Mouse (Mus musculus) gastrocnemius, postnatal 25 days (tissue): ENCODE data around the gene Vmn1r176. TPM values are rescaled to one million over a fixed set of nuclear protein-coding genes. Genes with fewer than 3 reads are reported as not detected.
"Not testable (repeated sequence)": the region's sequence is repeated elsewhere in the genome, so short reads cannot be mapped to it uniquely, and the experiment has no call there.

ENCODE experiments used
- DNase-seq: peaks from one replicate; pipeline ENCODE4 v3.0.0; 2022
- long read RNA-seq, 2 experiments: library from polyadenylated mRNA; stranded (forward); transcript quantifications; one replicate each; pipeline ENCODE4 v2.0.0; 2021
- total RNA-seq, 2 experiments: library from RNA; stranded (reverse); gene quantifications; 1 replicate in 1 of 2; 2 replicates in 1 of 2; pipeline ENCODE4 v1.2.3; 2021

Gene Vmn1r176
- not detected for total RNA-seq
- long read RNA-seq, experiment 1, result 0 reads
- long read RNA-seq, experiment 2, result 0 reads

DNA sequence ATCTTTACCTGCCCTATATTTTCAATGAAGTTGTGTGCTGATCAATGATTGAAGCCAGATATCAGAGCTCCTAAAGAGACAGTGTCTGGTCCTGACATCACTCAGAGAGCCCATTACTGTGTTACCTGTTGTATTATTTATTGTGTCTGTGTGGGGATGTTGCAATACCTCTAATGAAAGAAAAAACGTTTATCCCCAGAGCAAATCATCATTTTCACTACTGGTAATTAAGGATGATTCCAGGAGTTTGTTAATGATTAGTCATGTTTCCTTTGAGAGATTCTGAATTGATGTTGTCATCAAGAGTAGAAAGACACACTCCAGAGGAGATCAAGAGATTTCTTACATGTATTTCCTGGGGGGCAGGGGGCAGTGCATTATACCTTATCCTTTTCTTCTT is at the start of gene Vmn1r176:
Gene Vmn1r176, minus strand, starts transcription at position 101 of the 400 bp plus-strand sequence.
- DNase-seq, result not testable (repeated sequence)

DNA sequence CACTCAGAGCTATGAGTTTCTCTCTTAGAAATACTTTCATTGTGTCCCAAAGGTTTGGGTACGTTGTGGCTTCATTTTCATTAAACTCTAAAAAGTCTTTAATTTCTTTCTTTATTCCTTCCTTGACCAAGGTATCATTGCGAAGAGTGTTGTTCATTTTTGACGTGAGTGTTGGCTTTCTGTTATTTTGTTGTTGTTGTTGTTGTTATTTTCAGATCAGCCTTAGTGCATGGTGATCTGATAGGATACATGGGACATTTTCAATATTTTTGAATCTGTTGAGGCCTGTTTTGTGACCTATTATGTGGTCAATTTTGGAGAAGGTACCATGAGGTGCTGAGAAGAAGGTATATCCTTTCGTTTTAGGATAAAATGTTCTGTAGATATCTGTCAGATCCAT is 39.7 kb upstream of the Vmn1r176 start:
- DNase-seq, result not testable (repeated sequence)

DNA sequence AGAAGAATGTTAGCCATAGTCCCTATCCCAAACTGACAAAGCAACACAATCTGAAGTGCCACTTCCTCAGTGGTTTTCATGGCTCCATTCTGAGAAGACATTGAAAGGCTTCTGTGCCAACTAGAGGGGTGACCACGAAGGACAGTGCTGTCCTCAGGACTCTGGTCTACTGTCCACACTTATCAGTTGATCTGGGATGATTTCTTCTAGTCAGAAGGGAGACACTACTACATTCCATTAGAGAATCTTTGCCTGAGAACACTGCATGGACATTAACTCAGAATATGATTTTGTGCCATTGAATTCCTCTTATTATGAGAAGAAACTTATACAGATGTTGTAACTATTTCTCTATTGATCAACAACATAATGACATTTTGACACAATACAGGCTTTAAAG is 29.2 kb upstream of the Vmn1r176 start, which contains the start of gene Vmn1r177:
Gene Vmn1r177, minus strand, starts transcription at position 101 of the 400 bp plus-strand sequence.
- not testable (repeated sequence) for DNase-seq

DNA sequence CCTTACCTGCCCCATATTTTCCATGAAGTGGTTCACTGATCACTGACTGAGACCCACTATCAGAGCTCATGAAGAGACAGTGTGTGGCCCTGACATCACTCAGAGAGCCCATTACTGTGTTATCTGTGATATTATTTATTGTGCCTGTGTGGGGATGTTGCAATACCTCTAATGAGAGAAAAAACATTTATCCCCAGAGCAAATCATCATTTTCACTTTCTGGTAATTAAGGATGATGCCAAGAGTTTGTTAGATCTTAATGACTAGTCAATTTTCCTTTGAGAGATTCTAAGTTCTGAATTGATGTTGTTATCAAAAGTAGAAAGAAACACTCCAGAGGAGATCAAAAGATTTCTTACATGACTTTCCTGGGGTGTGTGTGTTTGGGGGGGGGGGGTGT is 26.6 kb downstream of the Vmn1r176 start, which contains the start of gene Vmn1r175:
Gene Vmn1r175, minus strand, starts transcription at position 101 of the 400 bp plus-strand sequence.
- not testable (repeated sequence) for DNase-seq

DNA sequence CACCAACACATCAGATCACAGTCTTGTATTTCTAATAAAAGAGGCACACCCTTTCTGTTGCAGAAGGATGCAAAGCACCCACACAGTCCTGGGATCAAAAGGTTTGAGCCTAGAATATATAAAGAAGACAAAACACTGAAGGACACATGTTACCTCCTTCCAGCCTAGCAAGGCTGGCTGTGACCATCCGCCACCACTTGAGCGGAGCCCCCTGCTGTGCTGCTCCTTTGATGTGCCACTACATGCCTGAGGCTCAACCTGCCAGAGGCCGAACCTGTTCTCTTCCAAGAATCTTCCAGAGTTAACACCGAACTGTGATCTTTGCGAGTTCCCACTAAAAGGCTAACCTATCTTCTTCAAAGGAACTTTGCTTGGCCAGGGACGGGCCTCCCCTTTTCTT is 52.6 kb downstream of the Vmn1r176 start:
- DNase-seq, result no peak

Other genes starting within 250 kb of the Vmn1r176 start
- gene Vmn1r170, start 231.2 kb downstream of the Vmn1r176 start, total RNA-seq, result not detected
- not detected for gene Vmn1r171, start 206.7 kb downstream of the Vmn1r176 start, total RNA-seq
- gene Vmn1r172, start 179.1 kb downstream of the Vmn1r176 start, total RNA-seq, result not detected
- not detected for gene Vmn1r173, start 136.7 kb downstream of the Vmn1r176 start, total RNA-seq
- not detected for gene Vmn1r174, start 85.1 kb downstream of the Vmn1r176 start, total RNA-seq
- not detected for gene Vmn1r175, start 26.7 kb downstream of the Vmn1r176 start, total RNA-seq
- gene Vmn1r177, start 29.1 kb upstream of the Vmn1r176 start, total RNA-seq, result not detected
- gene Vmn1r178, start 54.6 kb upstream of the Vmn1r176 start, total RNA-seq, result not detected
- not detected for gene Vmn1r179, start 89.6 kb upstream of the Vmn1r176 start, total RNA-seq
- gene Vmn1r180, start 113.3 kb upstream of the Vmn1r176 start, total RNA-seq, result not detected
- not detected for gene Vmn1r181, start 137.2 kb upstream of the Vmn1r176 start, total RNA-seq
- gene V1rd19, start 164.3 kb upstream of the Vmn1r176 start, total RNA-seq, result not detected
- not detected for gene Vmn1r183, start 215.9 kb upstream of the Vmn1r176 start, total RNA-seq
- gene Zfp180, start 244.6 kb upstream of the Vmn1r176 start, total RNA-seq, result 10 to 100 TPM; 10.3 TPM